Mouse (Mus musculus) adrenal gland, adult 18-20 months (tissue): ENCODE results near the gene Tmod4. TPM values are rescaled to one million over a fixed set of nuclear protein-coding genes. Genes with fewer than 3 reads are reported as not detected.

Experiments
- DNase-seq, 2 experiments: peaks; one replicate each; pipeline ENCODE4 v3.0.0; 2021 to 2022; ENCODE audit warnings: low spot score in 2 of 2
- total RNA-seq, 2 experiments: library from RNA; stranded (reverse); gene quantifications; 1 replicate in 1 of 2; 2 replicates in 1 of 2; pipeline ENCODE4 v1.2.3; 2021

The Tmod4 gene
- total RNA-seq, 2 experiments from 2014 or later, result 1.2 TPM; not detected in 1

DNA sequence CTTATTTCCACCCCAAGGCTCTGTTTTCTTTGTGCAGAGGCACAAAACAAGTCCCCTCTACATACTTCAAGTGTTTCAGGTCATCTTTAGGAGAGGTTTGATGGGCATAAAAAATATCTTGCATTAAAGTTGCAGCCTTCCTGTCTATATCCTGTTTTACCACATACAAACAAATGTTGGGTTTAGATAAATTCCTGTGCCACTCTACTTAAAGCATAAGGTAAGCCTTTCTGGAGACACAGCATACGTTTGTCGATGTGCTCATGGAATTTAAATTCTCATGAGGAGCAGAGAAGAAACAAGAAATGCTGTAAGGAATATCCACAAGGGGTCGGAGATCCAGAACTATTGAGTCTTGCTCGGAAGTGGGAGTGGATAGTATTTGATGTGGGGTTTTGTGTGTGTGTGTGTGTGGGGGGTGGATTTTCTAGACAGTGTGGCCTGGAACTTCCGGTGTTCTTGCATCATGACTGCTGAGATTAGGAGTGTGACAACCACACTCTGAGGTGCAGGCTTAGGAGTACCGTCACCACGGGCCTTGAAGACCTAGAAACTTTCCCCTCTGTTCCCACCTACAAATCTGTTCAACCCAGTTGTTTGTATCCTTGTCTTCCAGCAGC is 11.3 kb downstream of the Tmod4 start:
- no peak for DNase-seq

DNA sequence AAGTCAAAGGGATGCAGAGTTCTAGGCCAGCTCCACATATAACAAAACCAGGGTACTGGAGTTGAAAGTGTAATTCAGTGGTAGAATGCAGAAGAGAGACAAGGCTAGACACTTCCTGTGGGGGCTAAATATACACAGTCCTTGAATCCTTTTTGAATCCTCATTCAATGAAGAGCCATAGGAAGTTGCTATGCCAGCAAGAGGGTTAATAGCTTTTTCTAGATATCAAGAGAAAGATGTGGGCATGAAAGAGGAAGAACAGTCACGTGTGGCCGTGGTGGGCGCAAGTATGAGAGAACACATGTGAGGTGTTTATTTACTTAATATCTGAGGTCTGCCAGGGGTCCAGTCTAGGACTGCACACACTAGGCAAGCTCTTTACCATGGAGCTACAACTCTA is 12.1 kb downstream of the Tmod4 start:
- no peak for DNase-seq

DNA sequence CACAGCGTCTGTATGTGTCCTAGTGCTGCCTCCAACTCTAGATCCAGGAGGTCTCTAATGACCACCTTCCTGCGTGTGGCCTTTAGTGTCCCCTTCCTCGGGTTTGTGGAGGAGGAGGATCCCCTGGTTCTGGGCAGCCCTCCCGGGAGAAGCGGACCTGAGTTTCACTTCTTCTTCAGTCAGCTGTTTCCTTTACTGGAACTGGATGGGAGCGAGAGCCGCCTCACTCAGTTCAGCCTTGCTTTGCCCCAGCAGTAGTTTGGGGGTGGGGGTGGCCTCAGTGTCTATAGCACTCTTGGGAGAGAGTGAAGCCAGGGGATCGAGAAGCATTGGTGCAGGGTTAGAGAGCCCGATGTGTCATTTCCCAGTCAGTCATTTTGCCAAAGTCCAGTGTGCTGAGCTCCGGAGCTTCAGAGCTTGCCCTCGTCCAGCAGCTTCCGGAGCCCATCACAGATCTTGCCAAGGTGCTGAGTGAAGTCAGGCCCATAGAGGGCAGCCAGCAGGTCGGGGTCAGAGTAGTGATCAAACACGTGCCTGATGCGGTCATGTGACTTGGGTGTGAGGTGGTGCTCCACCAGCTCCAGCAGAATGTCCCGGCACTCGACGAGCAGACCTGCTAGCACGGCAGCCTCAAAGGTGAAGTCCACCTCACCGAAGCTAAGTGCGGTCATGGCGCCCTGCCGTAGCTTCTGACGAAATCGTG is 15.5 kb downstream of the Tmod4 start:
- no peak for DNase-seq

DNA sequence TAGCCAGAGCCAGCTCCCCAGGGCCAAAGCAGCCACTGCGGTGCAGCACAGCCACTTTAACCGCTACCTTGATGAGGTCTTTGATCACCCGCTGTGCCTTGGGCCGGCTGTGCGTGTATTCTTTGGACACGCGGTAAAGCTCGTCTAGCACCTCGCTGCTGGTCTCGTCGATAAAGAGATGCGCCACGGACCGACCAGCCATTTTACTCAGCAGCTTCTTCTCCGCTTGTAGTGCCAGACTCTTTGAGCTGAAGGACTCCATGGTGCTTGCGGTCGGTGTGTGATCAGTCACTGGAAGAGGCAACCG is 16.0 kb downstream of the Tmod4 start:
- DNase-seq, result no peak

DNA sequence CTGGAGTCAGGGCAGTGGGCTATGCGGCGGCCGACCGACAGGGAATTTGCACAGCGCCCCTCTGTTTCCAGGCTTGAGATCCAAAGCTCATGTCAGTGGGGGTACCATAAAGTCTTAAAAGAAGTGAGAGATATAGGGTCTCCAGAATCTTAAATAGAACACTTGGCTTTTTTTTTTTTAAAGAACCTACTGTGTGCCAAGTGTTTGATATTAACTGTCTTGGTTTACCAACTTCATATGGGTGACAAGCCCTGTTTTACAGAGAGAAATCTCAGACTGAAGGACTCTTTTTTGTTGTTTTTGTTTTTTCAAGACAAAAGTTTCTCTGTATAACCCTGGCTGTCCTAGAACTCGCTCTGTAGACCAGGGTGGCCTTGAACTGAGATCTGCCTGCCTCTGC is 16.5 kb downstream of the Tmod4 start:
- DNase-seq, result no peak

DNA sequence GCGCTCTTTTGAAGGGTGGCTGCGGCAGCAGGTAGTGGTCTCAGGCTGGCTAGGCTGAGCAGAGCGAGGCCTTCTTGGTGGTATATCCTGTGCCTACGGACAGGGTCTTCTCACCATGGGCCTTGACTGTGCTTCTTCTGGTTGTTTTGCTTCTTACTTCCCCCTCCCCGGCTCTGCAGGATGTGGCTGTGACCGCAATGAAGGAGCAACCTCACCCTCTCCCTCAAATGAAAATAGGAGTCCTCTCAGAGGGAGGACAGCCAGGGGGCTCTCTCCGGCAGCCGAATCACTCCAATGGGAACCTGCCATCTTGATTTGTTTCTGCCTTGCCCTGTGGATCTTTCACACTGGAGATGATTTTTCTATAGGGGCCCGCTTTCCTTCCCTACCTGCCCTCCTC is 17.2 kb downstream of the Tmod4 start:
- no peak for DNase-seq

DNA sequence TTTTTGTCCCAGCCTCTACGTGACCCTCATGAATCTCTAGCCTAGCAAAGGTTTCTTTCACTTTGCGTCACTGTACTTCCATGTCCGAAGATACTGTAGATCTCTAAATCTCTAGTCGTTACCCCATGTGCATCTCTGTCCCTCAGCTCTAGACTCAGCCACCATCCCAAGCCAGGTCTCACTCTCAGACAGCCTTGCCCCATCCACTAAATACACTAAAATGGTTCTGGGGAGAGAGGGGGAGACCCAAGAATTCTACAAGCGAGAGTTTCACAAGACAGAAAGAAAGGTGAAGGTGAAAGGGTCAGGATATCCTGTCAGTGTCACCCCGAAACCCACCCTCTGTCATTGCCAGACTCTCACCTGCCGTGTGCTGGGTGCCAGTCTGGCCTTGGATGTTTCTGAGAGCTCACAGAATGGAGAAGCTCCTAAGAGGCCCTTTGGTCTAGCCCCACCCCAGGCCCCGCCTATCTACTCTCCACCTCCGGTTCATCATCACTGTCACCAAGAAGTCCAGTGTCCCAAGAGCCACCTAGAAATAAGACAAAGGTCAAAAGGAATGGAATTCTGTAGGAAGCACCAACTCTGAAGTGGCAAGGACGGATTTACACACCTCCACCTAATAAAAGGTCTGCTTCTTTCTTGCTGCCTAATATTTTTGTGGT is 17.8 kb downstream of the Tmod4 start, which contains the start of gene Tnfaip8l2:
Tnfaip8l2 (minus strand) TSS at position 409 of the 665 bp plus-strand sequence.
- DNase-seq, result no peak

DNA sequence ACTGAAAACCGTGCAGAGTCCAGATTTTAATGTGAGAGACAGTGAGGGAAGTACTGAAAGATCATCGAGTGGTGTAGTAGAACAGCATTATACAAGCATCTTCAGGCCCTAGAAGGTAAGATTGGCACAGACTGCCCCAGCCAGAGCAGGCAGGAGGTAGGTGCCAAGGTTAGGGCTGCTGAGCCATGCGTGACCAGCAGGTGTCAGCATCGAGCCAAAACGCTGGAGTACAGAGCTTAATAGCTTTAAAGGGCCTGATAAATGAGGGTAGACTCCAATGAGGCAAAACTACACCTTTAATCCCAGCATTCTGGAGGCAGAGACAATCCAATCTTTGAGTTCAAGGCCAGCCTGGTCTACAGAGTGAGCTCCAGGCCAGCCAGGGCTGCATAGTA is 18.3 kb downstream of the Tmod4 start:
- peak; percentile 88 to 90 for DNase-seq

DNA sequence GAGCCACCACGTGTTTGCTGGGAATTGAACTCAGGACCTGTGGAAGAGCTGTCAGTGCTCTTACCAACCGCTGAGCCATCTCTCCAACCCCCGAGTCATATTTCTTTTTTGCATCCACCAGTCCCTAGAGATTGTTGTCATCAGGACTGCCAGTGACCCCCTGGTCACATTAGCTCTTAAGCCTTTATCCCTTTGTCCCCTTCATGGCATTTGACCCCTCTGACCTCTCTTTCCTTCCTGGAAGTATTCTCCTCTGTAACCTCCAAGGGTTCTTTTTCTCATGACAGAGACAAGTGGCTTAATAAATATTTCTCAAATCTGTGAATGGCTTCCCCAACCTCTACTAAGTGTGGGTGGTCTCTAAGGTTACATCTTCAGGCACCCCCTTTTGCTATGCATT is 23.6 kb downstream of the Tmod4 start:
- no peak for DNase-seq

DNA sequence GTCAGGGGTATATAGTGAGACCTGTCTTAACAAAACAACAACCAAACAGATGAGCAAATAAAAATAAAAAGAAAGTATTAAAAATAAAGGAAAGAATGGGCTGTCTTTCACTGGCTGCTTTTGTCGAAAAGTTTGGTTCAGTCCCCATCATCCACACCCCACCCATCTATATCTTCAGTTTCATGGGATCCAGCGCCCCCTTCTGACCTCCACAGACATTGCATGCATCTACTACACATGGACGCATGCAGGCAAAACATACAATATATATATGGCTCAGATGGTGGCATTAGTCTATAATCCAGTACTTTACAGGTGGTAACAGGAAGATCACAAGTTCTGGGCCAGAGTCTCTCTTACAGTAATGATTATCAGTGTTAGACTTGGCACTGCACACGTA is 29.6 kb downstream of the Tmod4 start:
- peak; percentile 33 to 54 for DNase-seq

DNA sequence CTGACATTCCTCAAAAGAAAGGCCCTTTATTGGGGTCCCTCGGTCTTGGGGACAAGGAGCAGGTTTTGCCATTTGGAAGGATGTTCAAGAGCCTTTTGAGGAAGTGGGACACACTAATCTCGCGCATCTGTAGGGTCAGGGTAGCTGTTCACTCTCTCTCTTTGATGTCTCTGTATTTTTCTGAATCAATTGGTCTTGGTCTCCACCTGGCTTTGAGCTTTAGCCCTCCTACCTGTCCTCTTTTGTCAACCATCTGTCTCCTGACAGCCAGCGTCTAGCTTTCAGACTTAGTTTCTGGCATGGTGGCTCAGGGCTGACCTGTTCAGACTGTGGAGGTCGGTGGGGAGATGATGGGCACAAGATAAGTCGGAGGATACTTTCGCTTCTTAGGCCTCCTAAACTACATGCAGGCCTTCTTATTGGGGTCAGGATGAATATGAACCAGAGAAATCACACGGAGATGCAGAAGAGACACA is 35.3 kb downstream of the Tmod4 start:
- no peak for DNase-seq

DNA sequence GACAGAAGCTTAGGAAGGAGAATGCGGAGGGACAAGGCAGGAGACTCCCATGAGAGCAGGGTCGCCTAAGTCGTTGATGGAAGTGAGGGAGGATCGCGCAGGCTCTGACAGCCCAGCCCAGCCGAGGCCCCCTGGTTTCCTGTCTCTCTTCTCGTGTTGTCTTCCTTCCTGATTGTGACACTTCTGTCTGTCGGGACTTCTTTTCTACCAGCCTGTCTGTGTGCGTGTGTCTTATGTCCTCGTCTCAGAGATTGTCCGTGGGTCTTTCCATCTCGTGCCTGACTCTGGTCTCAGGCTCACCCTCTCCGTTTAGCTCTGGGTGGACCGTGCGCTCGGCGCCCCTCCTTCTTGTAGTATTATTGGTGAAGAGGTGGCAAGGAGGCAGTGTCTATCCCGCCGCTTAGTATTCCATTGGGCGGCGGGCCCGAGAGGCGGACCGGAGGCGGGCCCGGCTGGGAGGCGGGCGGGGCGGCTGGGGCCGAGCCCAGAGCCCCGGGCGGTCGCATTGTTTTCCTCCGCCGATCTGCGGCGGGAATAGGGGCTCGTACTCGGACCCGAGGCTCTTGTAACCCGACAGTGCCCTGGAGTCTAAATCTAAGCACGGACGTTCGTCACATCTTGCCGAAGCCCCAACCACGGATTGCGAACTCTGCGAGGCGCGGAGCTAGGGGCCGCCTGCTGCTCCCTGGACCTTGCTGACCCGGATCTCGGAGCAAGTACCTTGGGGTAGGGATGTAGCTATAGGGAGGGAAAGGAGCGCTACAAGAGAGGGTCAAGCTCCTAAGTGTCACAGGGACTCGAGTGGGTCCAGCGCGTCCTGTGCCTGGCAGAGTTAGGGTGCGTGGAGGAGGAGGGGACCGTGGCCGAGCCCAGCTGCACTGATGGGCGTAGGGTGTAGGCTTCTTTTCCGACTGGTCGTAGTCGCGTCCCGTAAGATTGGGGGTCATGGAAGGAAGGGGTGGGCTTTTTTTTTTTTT is 36.0 kb downstream of the Tmod4 start, which contains the start of gene Sema6c:
Sema6c (plus strand) TSS at position 471 of the 977 bp plus-strand sequence.
- peak; percentile 83 for DNase-seq

DNA sequence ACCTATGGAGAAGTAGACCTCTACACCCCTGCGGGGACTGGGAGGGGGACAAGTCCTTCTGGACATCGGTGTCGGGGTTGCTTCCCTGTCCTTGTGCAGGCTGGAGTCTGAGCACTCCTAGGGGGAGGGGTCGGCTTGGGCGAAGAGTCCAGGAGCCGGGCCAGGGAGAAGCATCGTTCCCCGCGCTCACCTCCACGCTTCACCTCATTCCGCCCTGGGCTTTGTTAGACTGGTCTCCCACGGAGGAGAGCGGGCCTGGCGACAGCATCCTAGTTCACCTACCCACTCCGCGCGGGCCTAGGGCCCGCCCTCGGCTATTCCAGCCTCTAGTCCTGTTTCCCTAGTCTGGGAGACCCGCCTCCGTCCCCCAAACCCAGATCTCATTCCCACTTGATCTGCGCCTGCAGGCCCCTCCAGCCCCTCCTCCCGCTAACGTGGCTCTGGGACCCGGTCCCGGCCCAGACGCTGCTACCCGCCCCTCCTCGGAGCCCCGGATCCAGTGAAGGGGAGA is 36.8 kb downstream of the Tmod4 start:
- no peak for DNase-seq

DNA sequence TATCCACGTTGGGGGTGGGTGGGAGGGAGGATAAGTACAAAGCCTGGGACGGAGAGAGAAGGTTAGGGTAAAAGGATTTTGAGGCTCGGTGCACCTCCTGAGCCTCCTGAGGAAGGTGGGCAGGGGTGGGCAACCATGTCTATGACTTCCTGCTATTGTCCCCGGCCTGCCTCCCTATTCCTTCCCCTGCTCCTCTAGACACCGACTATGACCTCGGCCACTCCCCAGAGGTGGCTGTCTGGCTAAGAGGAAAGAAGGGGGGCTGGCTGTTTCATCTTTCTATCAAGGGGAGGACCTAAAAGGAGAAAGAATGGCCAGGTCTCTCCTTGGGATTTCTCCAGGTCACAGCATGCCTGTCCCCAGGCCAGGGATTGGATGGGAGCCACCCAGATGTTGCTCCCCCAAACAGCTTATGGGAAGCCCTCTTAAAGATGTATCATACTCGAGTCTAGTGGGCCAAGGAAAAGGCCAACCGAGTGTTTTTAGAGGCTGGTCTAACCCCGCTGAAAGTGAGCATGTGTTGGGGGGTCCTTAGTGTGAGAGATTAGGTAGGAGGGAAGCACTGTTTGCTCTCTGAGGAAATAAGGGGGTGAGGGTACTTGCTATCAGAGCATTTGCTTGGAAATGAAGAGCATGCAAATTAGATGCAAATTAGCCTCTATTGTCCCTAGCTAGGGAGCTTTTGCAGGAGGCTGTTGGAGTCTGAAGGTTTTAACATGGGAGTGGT is 37.5 kb downstream of the Tmod4 start:
- DNase-seq, result no peak

DNA sequence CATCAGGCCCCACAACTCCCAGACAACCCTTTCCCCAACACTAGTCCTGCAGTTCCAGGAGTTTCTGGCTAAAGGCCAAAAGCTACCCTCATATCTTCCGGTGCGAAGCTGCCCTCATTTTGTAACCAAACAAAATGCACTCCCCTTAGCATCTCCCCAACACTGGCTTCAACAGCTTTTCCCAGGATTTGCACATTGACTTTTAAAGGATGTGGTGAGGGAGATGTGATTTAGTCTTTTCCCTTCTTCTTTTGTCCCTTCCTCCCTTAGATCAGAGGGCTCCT is 38.0 kb downstream of the Tmod4 start:
- no peak for DNase-seq

DNA sequence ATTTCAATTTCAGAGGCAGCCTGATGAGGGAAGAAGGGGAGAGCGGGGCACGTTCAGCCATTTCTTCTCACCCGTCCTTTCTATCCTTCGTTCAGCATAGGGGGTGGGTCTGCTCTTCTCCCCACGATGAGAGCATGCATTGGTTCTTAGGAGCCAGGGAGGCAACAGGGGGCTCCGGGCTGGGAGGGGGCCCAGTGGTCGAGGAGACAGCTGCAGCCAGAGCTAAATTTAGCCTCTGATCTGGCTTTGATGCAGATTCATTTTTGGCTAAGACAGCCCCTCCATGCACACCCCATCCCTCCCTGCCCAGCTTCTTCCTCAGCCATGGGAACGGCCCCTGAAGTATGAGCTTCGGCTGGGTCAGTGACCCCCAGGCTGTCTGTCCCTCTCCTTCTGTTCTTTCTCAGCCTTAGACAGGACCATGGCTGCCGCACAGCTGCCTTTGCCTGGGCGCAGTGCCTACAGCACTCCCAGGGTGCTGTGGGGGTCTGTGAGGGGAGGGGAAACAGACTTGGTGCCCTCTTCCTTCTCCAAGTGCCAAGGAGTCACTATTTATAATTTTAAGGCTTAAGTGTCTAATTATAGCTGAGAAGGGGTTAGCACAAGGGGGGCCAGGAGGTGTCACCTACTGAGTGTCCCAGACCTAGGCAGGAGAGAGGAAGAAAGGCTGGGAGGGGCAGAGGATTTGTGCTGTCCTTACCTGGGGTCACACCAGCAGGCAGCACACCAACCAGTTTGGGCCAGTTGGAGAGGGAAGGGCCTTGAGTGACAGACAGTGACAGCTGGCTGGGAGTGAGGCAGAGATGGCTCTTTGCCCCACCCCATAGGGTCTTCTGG is 39.4 kb downstream of the Tmod4 start:
- no peak for DNase-seq

DNA sequence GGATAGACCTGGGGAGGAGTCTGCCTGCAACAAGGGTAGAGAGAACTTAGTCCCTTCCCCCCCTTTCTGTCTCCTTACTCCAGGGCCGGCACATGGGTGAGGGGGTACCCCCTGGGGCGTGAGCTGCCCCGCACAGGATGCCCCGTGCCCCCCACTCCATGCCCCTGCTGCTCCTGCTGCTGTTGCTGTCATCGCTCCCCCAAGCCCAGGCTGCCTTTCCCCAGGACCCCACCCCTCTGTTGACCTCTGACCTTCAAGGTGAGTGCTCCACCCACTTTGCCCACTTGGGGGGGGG is 39.9 kb downstream of the Tmod4 start:
- DNase-seq, result no peak

DNA sequence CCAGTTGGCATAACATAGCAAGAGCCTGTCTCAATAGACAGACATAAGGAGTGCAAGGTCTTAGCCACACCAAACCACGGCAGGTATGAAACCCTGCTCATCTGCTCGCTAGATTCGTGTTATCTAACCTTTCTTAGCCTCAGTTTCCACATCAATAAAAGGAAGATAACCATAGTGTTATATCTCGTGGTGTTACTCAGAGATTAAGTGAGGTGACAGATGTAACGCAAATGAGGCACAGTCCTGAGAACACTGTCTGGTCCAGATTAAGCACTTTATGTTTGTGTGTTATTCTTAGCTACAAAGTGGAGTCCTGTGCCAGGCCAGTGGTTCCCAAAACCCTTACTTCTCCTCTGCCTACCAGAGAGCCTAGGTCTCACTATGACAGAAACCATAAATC is 40.6 kb downstream of the Tmod4 start:
- no peak for DNase-seq

DNA sequence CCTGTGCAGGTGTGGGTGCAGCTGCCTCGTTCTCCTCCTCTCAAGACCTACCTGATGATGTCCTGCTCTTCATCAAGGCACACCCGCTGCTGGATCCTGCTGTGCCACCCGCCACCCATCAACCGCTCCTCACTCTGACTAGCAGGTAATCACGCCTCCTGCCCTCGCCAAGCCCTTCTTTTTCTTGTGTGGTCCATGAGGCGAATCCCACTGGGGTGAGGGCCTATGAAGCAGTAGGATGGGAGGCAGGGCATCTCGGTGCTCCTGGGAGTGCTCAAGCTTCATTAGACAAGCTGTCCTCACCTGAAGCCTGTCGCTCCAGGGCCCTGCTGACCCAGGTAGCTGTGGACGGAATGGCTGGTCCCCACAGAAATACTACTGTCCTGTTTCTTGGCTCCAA is 45.7 kb downstream of the Tmod4 start:
- no peak for DNase-seq

DNA sequence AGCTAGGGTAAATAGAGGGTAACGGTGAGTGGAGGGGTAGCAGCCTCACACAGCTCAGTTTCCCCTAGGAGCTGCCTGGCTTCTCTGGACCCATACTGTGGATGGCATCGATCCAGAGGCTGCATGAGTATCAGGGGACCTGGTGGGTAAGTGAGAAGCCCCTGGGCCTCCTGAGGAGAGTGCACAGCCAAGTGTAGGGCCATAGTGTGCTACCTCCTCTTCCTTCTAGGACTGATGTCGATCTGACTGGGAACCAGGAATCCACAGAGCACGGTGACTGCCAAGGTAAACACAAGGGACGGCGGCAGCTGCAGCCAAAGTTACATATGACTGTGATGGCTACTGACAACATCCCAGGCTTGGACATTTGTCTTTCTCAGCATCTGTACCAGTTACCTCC is 46.8 kb downstream of the Tmod4 start:
- DNase-seq, result no peak
